Mouse (Mus musculus) forebrain, embryonic 14.5 days (tissue): ENCODE measurements at regions not wholly inside any gene's neighbourhood (a gene's known extent, or its start where the extent isn't known, plus 50 kb on each side); places are given as distances from the start of the nearest gene placed in this dataset.
A peak's percentile ranks its signal among the peaks of the same experiment; 100 is the strongest.

Source experiments
- ATAC-seq: fragments of 200-750 bp; cut with Nextera tagmentation; 2 replicates; pipeline ENCODE4 v1.8.0; 2017; ENCODE audit warnings: mild to moderate bottlenecking, moderate library complexity
- DNase-seq: peaks from one replicate; pipeline ENCODE4 v3.0.0-alpha.2; 2015; ENCODE audit warnings: low spot score
- H3K27ac ChIP-seq: fragments of 300-500 bp; sonication (generic); 2 replicates; pipeline ENCODE4 v1.5.1; 2014; ENCODE audit warnings: low read depth, mild to moderate bottlenecking, control low read depth, low read length, moderate library complexity
- H3K27me3 ChIP-seq: fragments of 300-500 bp; sonication (generic); replicated peaks from 2 replicates; pipeline ENCODE4 v1.6.1; 2014; ENCODE audit warnings: low read length, control low read depth, mixed read lengths; ENCODE audit not compliant: control insufficient read depth, insufficient read depth
- H3K36me3 ChIP-seq: fragments of 300-500 bp; sonication (generic); 2 replicates; pipeline ENCODE4 v1.6.1; 2014; ENCODE audit warnings: low read length, control low read depth; ENCODE audit not compliant: control insufficient read depth, insufficient read depth
- H3K4me1 ChIP-seq: fragments of 300-500 bp; sonication (generic); 2 replicates; pipeline ENCODE4 v1.6.1; 2014; ENCODE audit warnings: antibody characterized with exemption, low read length, control low read depth; ENCODE audit not compliant: control insufficient read depth, insufficient read depth
- H3K4me2 ChIP-seq: fragments of 300-500 bp; sonication (generic); 2 replicates; pipeline ENCODE4 v1.6.1; 2014; ENCODE audit warnings: mild to moderate bottlenecking, control low read depth, low read length
- H3K4me3 ChIP-seq: fragments of 300-500 bp; sonication (generic); 2 replicates; pipeline ENCODE4 v1.5.1; 2014; ENCODE audit warnings: low read depth, low read length, control low read depth
- H3K9ac ChIP-seq: fragments of 300-500 bp; sonication (generic); 2 replicates; pipeline ENCODE4 v1.6.1; 2014; ENCODE audit warnings: mild to moderate bottlenecking, low read length, control low read depth, moderate library complexity
- H3K9me3 ChIP-seq: fragments of 300-500 bp; sonication (generic); replicated peaks from 2 replicates; pipeline ENCODE4 v1.6.1; 2016; ENCODE audit warnings: low read length, control low read depth, mixed read lengths; ENCODE audit not compliant: control insufficient read depth
- WGBS: fragments of 180-500 bp; shearing (Covaris S2); extraction: QIAGEN DNeasy Blood & Tissue Kit; methylation state at CpG from one replicate; pipeline ENCODE4 v1.1.7; 2014; 5-methylcytosine and 5-hydroxymethylcytosine counted together

- H3K27ac ChIP-seq, result no peak overlapping the region
- H3K27me3 ChIP-seq, result no peaks in the 10 kb centered on the region
- ATAC-seq (no peak), DNase-seq (no peak)
- no peaks in the 10 kb centered on the region for H3K36me3 ChIP-seq
- no peak overlapping the region for H3K9ac ChIP-seq
- H3K9me3 ChIP-seq, result no peaks in the 10 kb centered on the region
- no peaks in the 10 kb centered on the region for H3K4me1 ChIP-seq
- no peak overlapping the region for H3K4me3 ChIP-seq
- no peak overlapping the region for H3K4me2 ChIP-seq
Measured at GRCm38 (mm10) chr2:64413263-64413662, 315.4 kb upstream of the Fign start.

- H3K4me3 ChIP-seq, result no peak overlapping the region
- H3K9me3 ChIP-seq, result no peaks in the 10 kb centered on the region
- no peak overlapping the region for H3K27ac ChIP-seq
- H3K36me3 ChIP-seq, result no peaks in the 10 kb centered on the region
- H3K4me1 ChIP-seq, result peaks cover 13% of the 10 kb centered on the region
- ATAC-seq (no peak), DNase-seq (no peak)
- no peak overlapping the region for H3K9ac ChIP-seq
- no peak overlapping the region for H3K4me2 ChIP-seq
- WGBS, result 80% methylated on average over 4 of the region's 4 CpGs
- H3K27me3 ChIP-seq, result no peaks in the 10 kb centered on the region; the same call in 1 of the 2 replicates
Measured at GRCm38 (mm10) chr2:64395946-64396345, 298.1 kb upstream of the Fign start.

GRCm38 (mm10) chr2:64394619-64395294 is 296.9 kb upstream of the Fign start:
- Histone ChIP-seq H3K4me3 (no peak overlapping the region), H3K9me3 (no peaks in the 10 kb centered on the region), H3K36me3 (no peaks in the 10 kb centered on the region), H3K27me3 (no peaks in the 10 kb centered on the region; the same call in 1 of the 2 replicates), H3K4me2 (no peak overlapping the region; the same call in 1 of the 2 replicates), H3K4me1 (peaks cover 15% of the 10 kb centered on the region), H3K27ac (no peak overlapping the region), H3K9ac (no peak overlapping the region)
- 4% methylated on average over 11 of the region's 11 CpGs for WGBS
- peak; percentile 82 for DNase-seq
- ATAC-seq, result peak; percentile 88

- Histone ChIP-seq H3K4me3 (no peak overlapping the region), H3K9me3 (no peaks in the 10 kb centered on the region), H3K27me3 (no peaks in the 10 kb centered on the region; the same call in 1 of the 2 replicates), H3K36me3 (no peaks in the 10 kb centered on the region), H3K27ac (no peak overlapping the region), H3K4me1 (peaks cover 15% of the 10 kb centered on the region), H3K9ac (no peak overlapping the region), H3K4me2 (no peak overlapping the region; the same call in 1 of the 2 replicates)
- 21% methylated on average over 8 of the region's 8 CpGs for WGBS
- peak; percentile 14 for DNase-seq
- peak; percentile 24 for ATAC-seq
Measured at GRCm38 (mm10) chr2:64394199-64394598, 296.4 kb upstream of the Fign start.

- peak; percentile 54 for DNase-seq
- ATAC-seq, result no peak
- Histone ChIP-seq H3K4me1 (0 out of 2 replicates have a peak, but pooled peaks cover 3% of the 10 kb centered on the region), H3K9ac (no peak overlapping the region), H3K9me3 (no peaks in the 10 kb centered on the region), H3K27ac (no peak overlapping the region), H3K36me3 (no peaks in the 10 kb centered on the region), H3K4me3 (no peak overlapping the region), H3K4me2 (no peak overlapping the region), H3K27me3 (no peaks in the 10 kb centered on the region)
- WGBS, result 0% methylated on average over 2 of the region's 2 CpGs
Measured at GRCm38 (mm10) chr2:64369791-64370190, 272.0 kb upstream of the Fign start.

GRCm38 (mm10) chr2:64367188-64367587 is 269.4 kb upstream of the Fign start:
- Histone ChIP-seq H3K4me2 (no peak overlapping the region), H3K27me3 (no peaks in the 10 kb centered on the region), H3K9me3 (no peaks in the 10 kb centered on the region), H3K27ac (no peak overlapping the region), H3K4me1 (0 out of 2 replicates have a peak, but pooled peaks cover 3% of the 10 kb centered on the region), H3K9ac (no peak overlapping the region), H3K4me3 (no peak overlapping the region), H3K36me3 (no peaks in the 10 kb centered on the region)
- 70% methylated on average over 7 of the region's 7 CpGs for WGBS
- DNase-seq (peak; percentile 17), ATAC-seq (no peak)

- whole genome bisulfite sequencing, result 76% methylated on average over 5 of the region's 5 CpGs
- Histone ChIP-seq H3K27me3 (no peaks in the 10 kb centered on the region), H3K9me3 (no peaks in the 10 kb centered on the region), H3K4me2 (no peak overlapping the region), H3K4me3 (no peak overlapping the region), H3K27ac (no peak overlapping the region), H3K9ac (no peak overlapping the region), H3K36me3 (no peaks in the 10 kb centered on the region), H3K4me1 (0 out of 2 replicates have a peak, but pooled peaks cover 3% of the 10 kb centered on the region)
- DNase-seq (no peak), ATAC-seq (no peak)
Measured at GRCm38 (mm10) chr2:64366528-64366927, 268.7 kb upstream of the Fign start.

GRCm38 (mm10) chr2:64356286-64356685 is 258.4 kb upstream of the Fign start:
- Histone ChIP-seq H3K4me3 (no peak overlapping the region), H3K36me3 (no peaks in the 10 kb centered on the region), H3K27me3 (no peaks in the 10 kb centered on the region), H3K4me1 (no peaks in the 10 kb centered on the region), H3K9ac (no peak overlapping the region), H3K27ac (no peak overlapping the region), H3K9me3 (no peaks in the 10 kb centered on the region), H3K4me2 (no peak overlapping the region)
- ATAC-seq (no peak), DNase-seq (no peak)
- WGBS, result 96% methylated on average over 4 of the region's 4 CpGs

GRCm38 (mm10) chr2:64325499-64325898 is 227.7 kb upstream of the Fign start:
- no peak overlapping the region for H3K4me2 ChIP-seq
- H3K27ac ChIP-seq, result no peak overlapping the region
- H3K27me3 ChIP-seq, result no peaks in the 10 kb centered on the region
- ATAC-seq (no peak), DNase-seq (no peak)
- H3K36me3 ChIP-seq, result no peaks in the 10 kb centered on the region
- no peaks in the 10 kb centered on the region for H3K9me3 ChIP-seq
- no peaks in the 10 kb centered on the region for H3K4me1 ChIP-seq
- 6% methylated on average over 2 of the region's 2 CpGs for WGBS
- no peak overlapping the region for H3K9ac ChIP-seq
- H3K4me3 ChIP-seq, result no peak overlapping the region
